Mouse (Mus musculus) brain, embryonic 14.5 days (tissue): Measurements from ENCODE around the gene Hist2h2ab. TPM values are rescaled to one million over a fixed set of nuclear protein-coding genes. Genes with fewer than 3 reads are reported as not detected.

Source experiments
- DNase-seq: peaks from one replicate; pipeline ENCODE4 v3.0.0-alpha.2; 2011; ENCODE audit warnings: low read depth
- CTCF ChIP-seq: fragments of 200-500 bp; IDR thresholded peaks from 2 replicates; pipeline ENCODE4 v1.5.1; 2012; ENCODE audit warnings: inconsistent platforms, mild to moderate bottlenecking, moderate library complexity, borderline replicate concordance; ENCODE audit not compliant: insufficient read depth, insufficient read length; ENCODE audit errors: extremely low read depth
- POLR2A ChIP-seq: fragments of 200-500 bp; IDR thresholded peaks from 2 replicates; pipeline ENCODE4 v1.6.1; 2012; ENCODE audit warnings: mild to moderate bottlenecking, inconsistent platforms, borderline replicate concordance; ENCODE audit not compliant: poor library complexity, insufficient read depth, insufficient read length, severe bottlenecking; ENCODE audit errors: extremely low read depth
- polyA plus RNA-seq: library from polyadenylated mRNA; depleted of rRNA; stranded (reverse); fragments of >200 nt; gene quantifications from 2 replicates; pipeline ENCODE4 v1.2.3, GENCODE M21; 2012

The Hist2h2ab gene
- polyA plus RNA-seq, 1 experiment, result 10.2 TPM

- no peak for TF ChIP-seq POLR2A
- TF ChIP-seq CTCF, result no peak
- DNase-seq, result no peak
Observed at GRCm38 (mm10) chr3:96247356-96248140, 27.9 kb downstream of the Hist2h2ab start.

DNA sequence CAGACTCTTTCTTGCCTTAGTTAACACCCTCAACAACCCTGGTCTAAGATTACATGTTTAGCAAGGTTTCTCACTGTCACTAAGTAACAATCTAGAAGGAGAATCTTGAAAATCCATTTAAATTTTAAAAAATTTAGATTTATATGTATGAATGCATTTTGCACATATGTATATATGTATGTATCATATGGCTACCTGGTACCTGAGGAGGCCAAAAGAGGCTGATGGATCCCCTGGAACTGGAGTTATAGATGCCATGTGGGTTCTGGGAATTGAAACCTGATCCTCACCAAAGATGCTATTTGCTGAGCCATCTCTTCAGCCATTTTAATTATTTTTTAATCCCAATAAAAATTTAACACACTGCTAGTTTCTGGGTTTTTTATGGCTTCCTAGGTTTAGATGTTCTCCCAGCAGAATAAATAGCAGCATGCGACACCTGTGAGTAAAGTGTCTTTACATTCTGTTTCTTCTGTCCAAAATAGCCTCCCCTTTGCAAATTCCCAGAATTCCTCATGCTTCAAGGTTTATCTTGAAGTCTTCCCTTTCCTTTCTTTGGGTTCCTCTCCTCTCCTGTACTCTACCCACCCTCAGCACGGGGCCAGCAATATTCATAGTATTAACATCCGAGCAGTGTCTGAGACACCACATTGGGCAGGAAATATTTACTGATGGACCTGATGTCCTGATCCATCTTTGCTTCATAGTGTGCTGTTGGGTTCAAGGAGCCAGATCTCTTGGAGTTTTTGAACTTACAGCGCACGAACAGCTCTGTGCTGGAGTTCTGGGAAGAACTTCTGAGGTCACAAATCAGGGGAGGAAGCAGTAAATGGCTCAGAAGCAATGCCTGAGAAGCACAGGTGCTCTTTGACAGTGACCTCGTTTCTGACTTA, 28.7 kb downstream of the Hist2h2ab start:
- no peak for TF ChIP-seq POLR2A

DNA sequence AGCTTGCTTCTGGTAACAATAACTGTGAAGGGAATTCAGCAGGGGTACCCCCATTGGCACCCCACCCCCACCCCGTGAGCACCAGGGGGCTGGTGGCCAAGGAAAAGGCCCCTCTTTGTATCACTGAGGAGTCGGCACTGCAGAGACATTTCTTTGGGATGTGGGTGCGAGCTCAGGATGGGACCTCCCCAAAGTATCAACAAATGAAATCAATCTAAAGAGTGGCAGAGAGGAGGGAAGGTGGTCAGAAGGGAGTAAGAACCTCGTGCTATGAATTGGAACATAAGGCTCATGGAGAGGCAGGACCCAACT, 29.3 kb downstream of the Hist2h2ab start:
- TF ChIP-seq POLR2A (no peak), CTCF (no peak)
- DNase-seq, result no peak

More for the DNA sequence above, 28.7 kb downstream of the Hist2h2ab start:
- no peak for DNase-seq

DNA sequence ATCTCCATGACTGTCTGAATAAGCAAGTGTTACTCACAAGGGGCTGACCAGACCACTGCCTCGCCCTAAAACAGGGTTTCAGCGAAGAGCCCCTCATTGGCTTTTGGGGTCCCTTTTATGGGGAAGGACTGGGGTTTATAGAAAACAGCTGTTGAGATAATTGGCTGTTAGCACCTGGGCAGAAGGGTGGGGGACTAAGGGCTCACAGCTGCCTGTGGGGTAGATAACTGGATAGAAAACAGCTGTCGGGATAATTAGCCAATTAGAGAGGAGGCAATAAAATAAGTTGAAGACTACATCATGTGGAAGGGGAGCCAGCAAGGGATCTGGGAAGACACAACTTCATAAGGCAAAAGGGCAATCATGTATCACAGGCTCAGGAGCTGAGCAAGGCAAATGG, 31.2 kb downstream of the Hist2h2ab start:
- DNase-seq, result no peak
- TF ChIP-seq POLR2A, result no peak
- TF ChIP-seq CTCF, result no peak

GRCm38 (mm10) chr3:96251787-96252186, 32.1 kb downstream of the Hist2h2ab start:
- no peak for DNase-seq
- no peak for TF ChIP-seq CTCF
- no peak for TF ChIP-seq POLR2A

- no peak for TF ChIP-seq CTCF
- no peak for TF ChIP-seq POLR2A
- peak; percentile 76 for DNase-seq
Observed at GRCm38 (mm10) chr3:96254683-96255355, 35.2 kb downstream of the Hist2h2ab start.

DNA sequence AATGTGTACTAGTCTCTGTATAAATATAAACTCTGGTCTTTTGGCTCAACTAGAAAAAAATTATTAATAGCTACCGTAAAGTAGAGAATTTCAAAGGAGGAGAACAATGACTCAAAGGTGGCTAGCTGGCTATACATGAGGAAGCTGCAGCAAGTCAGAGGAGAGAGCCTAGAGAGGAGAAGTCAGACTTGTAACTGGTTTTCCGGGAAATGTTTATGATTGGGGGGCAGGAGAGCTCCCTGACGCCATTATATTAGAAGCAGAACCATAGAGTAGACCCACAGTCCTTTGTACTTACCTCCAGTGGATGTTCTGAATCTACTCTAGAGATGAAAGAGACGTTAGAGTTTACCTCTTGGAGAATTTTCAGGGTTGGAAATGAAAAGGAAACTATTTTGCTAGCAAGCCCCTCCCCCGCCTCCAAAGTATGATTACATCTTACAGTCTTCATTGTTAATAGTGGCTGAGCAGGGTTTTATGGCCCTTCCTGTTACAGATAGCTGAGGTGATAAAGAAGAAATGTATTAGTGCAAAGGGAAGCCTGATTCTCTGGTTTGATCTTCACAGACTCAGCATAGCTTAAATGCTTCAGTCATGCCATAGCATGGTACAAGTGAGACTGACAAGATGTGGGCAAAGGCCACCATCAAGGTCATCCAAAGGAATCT, 36.4 kb downstream of the Hist2h2ab start:
- TF ChIP-seq POLR2A (no peak), CTCF (no peak)
- DNase-seq, result no peak

DNA sequence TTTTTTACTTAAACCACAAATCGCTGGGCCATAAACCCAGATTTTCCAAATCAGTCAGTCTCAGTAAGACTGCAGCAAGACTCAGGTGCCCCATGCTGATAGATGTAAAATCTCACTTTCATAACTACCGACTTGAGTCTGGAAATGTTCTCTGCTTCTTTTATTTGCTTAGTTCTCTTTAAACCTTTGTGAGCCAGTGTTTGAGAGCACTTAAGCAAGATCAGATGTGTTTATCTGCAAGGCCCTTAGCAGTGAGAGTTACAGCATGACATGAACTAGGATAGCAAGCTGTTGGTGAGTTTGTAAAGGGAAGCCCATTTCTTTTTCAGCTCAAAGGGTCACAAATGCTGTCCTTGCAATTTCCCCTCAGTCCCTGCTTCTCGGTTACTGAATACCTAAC, 37.5 kb downstream of the Hist2h2ab start:
- TF ChIP-seq POLR2A (no peak), CTCF (no peak)

GRCm38 (mm10) chr3:96260220-96260619, 40.6 kb downstream of the Hist2h2ab start:
- no peak for DNase-seq
- TF ChIP-seq POLR2A (no peak), CTCF (no peak)

More for the DNA sequence above, 37.5 kb downstream of the Hist2h2ab start:
- DNase-seq, result no peak

- TF ChIP-seq CTCF, result no peak
- no peak for TF ChIP-seq POLR2A
- peak; percentile 26 for DNase-seq
Observed at GRCm38 (mm10) chr3:96261623-96262022, 42.0 kb downstream of the Hist2h2ab start.

- peak; percentile 94 for DNase-seq
- TF ChIP-seq POLR2A, result peak; percentile 24; the same call in 1 of the 2 replicates
- TF ChIP-seq CTCF, result no peak
Observed at GRCm38 (mm10) chr3:96262216-96262875, 42.7 kb downstream of the Hist2h2ab start.

GRCm38 (mm10) chr3:96262979-96263550, 43.4 kb downstream of the Hist2h2ab start, which contains the start of gene Hist2h4:
TSS of gene Hist2h4 (minus strand) at chr3:96263311.
- peak; percentile 98 for DNase-seq
- TF ChIP-seq POLR2A, result peak; percentile 82; the same call in 1 of the 2 replicates
- TF ChIP-seq CTCF, result peak; percentile 40; the same call in 1 of the 2 replicates
